Mouse (Mus musculus): ENCODE results near the gene Kcnb1.

GRCm38 (mm10) chr2:167190076-167190399 lies at the start of gene Kcnb1:
- TF ChIP-seq POLR2A (IDR thresholded peaks at IDR 0.05; ENCODE audit: borderline replicate concordance, control insufficient read depth, low read depth, low read length) (no peak), CTCF (IDR thresholded peaks at IDR 0.05; ENCODE audit: control insufficient read depth, insufficient read depth, low read length) (peak; percentile 22; the same call in 1 of the 2 replicates)
